Mouse (Mus musculus): ENCODE data around the gene Dnah5. TPM values are rescaled to one million over a fixed set of nuclear protein-coding genes. Genes with fewer than 3 reads are reported as not detected.
"Not testable (repeated sequence)": the region's sequence is repeated elsewhere in the genome, so short reads cannot be mapped to it uniquely, and the experiment has no call there.

The Dnah5 gene
- polyA plus RNA-seq, 1 experiment from 2014 or later = 0.33 TPM

DNA sequence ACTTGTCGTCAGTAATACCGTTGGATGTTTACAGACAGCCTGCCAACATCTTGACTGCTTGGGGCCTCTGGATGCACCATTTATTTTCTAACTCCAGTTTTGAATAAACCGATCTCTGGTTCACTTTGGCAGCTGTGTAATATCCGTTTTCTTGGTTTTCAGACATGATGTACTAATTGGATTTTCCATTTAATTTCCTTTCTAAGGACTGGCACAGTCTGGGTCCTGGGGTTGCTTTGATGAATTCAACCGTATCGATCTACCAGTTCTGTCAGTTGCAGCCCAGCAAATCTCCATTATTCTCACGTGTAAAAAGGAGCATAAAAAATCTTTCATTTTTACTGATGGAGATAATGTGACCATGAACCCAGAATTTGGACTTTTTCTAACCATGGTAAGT is 123.4 kb downstream of the Dnah5 start:
- H3K4me3 ChIP-seq (replicated peaks; ENCODE audit: low read length) = no peak overlapping the region
- whole genome bisulfite sequencing = 46% methylated on average over 7 of the region's 7 CpGs
- H3K9me3 ChIP-seq (ENCODE audit: control insufficient read depth, low read length) = no peaks in the 10 kb centered on the region
- no peaks in the 10 kb centered on the region for H3K36me3 ChIP-seq (replicated peaks; ENCODE audit: control insufficient read depth, insufficient read depth)
- H3K27ac ChIP-seq = no peak overlapping the region
- peaks cover 3% of the 10 kb centered on the region; the same call in 1 of the 2 replicates for H3K27me3 ChIP-seq (ENCODE audit: control insufficient read depth, insufficient read depth, low read length)
- H3K4me1 ChIP-seq (replicated peaks; ENCODE audit: control insufficient read depth, insufficient read depth, low read length) = no peaks in the 10 kb centered on the region
- H3K9ac ChIP-seq = no peak overlapping the region
- DNase-seq (ENCODE audit: low spot score) (no peak), ATAC-seq (ENCODE audit: low FRiP score) (no peak)
- H3K4me2 ChIP-seq (replicated peaks) = no peak overlapping the region

- DNase-seq (ENCODE audit: low spot score) (no peak), ATAC-seq (ENCODE audit: low FRiP score) (peak; percentile 59; the same call in 1 of the 2 replicates)
- Histone ChIP-seq H3K4me2 (replicated peaks) (no peak overlapping the region), H3K4me1 (replicated peaks; ENCODE audit: control insufficient read depth, insufficient read depth, low read length) (no peaks in the 10 kb centered on the region), H3K4me3 (replicated peaks; ENCODE audit: low read length) (no peak overlapping the region), H3K27me3 (ENCODE audit: control insufficient read depth, insufficient read depth, low read length) (peaks cover 3% of the 10 kb centered on the region; the same call in 1 of the 2 replicates), H3K9me3 (ENCODE audit: control insufficient read depth, low read length) (no peaks in the 10 kb centered on the region), H3K27ac (no peak overlapping the region), H3K36me3 (replicated peaks; ENCODE audit: control insufficient read depth, insufficient read depth) (no peaks in the 10 kb centered on the region), H3K9ac (no peak overlapping the region)
- WGBS = 58% methylated on average over 9 of the region's 9 CpGs
Measured at GRCm38 (mm10) chr15:28327441-28327840, 123.9 kb downstream of the Dnah5 start.

DNA sequence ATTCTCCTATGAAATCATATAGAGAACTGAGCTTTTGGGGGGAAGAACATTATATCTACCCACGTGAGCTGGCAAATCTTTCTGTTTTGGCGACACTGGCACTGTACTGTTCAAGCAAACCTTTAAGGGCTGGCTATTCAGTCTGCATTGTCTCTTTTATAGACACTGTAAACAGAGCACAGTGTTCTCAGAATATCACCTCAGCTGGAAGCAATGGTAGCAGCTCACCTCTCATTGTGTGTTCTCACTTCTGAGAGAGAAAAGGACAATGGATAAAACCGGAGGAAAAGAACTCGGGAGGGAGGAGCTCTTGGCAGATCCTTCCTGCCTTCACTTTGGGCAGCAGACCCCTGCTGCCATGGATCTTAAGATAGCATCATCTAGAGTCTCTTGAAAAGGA is 137.6 kb downstream of the Dnah5 start:
- DNase-seq (ENCODE audit: low spot score) (no peak), ATAC-seq (ENCODE audit: low FRiP score) (no peak)
- 29% methylated on average over 4 of the region's 4 CpGs for WGBS
- Histone ChIP-seq H3K9ac (no peak overlapping the region), H3K27me3 (ENCODE audit: control insufficient read depth, insufficient read depth, low read length) (no peaks in the 10 kb centered on the region), H3K4me1 (replicated peaks; ENCODE audit: control insufficient read depth, insufficient read depth, low read length) (no peaks in the 10 kb centered on the region), H3K4me2 (replicated peaks) (no peak overlapping the region), H3K4me3 (replicated peaks; ENCODE audit: low read length) (no peak overlapping the region), H3K9me3 (ENCODE audit: control insufficient read depth, low read length) (no peaks in the 10 kb centered on the region), H3K36me3 (replicated peaks; ENCODE audit: control insufficient read depth, insufficient read depth) (no peaks in the 10 kb centered on the region), H3K27ac (no peak overlapping the region)

GRCm38 (mm10) chr15:28367561-28367960 is 164.0 kb downstream of the Dnah5 start:
- 76% methylated on average over 11 of the region's 11 CpGs for WGBS
- H3K27me3 ChIP-seq (ENCODE audit: control insufficient read depth, insufficient read depth, low read length) = no peaks in the 10 kb centered on the region
- no peaks in the 10 kb centered on the region for H3K4me1 ChIP-seq (replicated peaks; ENCODE audit: control insufficient read depth, insufficient read depth, low read length)
- H3K9me3 ChIP-seq (ENCODE audit: control insufficient read depth, low read length) = no peaks in the 10 kb centered on the region
- H3K4me3 ChIP-seq (replicated peaks; ENCODE audit: low read length) = no peak overlapping the region
- H3K4me2 ChIP-seq (replicated peaks) = no peak overlapping the region
- no peak overlapping the region for H3K27ac ChIP-seq
- H3K9ac ChIP-seq = no peak overlapping the region
- H3K36me3 ChIP-seq (replicated peaks; ENCODE audit: control insufficient read depth, insufficient read depth) = no peaks in the 10 kb centered on the region
- DNase-seq (ENCODE audit: low spot score) (no peak), ATAC-seq (ENCODE audit: low FRiP score) (no peak)

DNA sequence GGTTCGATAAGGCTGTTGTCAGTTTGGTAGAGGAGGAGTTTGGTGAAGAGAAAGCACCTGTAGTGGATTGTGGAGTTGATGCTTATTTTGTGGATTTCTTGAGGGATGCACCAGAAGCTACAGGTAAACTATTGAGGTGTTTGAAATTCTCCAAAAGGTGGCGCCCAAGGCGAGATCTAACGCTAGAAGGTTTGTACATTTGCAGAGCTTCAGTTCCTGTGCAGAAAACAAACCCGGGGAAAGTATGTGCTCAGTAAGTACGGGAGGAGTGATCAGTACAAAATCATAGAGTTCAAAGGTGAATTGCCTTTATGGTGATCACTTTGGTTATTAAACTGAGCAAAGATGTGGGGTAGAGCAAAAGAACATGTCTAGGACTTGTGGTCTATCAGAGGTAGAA is 166.9 kb downstream of the Dnah5 start:
- no peak for DNase-seq (ENCODE audit: low spot score)
- no peak overlapping the region for H3K4me3 ChIP-seq (replicated peaks; ENCODE audit: low read length)
- H3K27me3 ChIP-seq (ENCODE audit: control insufficient read depth, insufficient read depth, low read length) = no peaks in the 10 kb centered on the region
- H3K4me2 ChIP-seq (replicated peaks) = no peak overlapping the region
- WGBS = 89% methylated on average over 6 of the region's 6 CpGs
- H3K9me3 ChIP-seq (ENCODE audit: control insufficient read depth, low read length) = no peaks in the 10 kb centered on the region
- no peaks in the 10 kb centered on the region for H3K36me3 ChIP-seq (replicated peaks; ENCODE audit: control insufficient read depth, insufficient read depth)
- H3K27ac ChIP-seq = no peak overlapping the region
- no peaks in the 10 kb centered on the region for H3K4me1 ChIP-seq (replicated peaks; ENCODE audit: control insufficient read depth, insufficient read depth, low read length)
- no peak for ATAC-seq (ENCODE audit: low FRiP score)
- no peak overlapping the region for H3K9ac ChIP-seq

GRCm38 (mm10) chr15:28371506-28371905 is 168.0 kb downstream of the Dnah5 start:
- Histone ChIP-seq H3K4me2 (replicated peaks) (no peak overlapping the region), H3K27me3 (ENCODE audit: control insufficient read depth, insufficient read depth, low read length) (no peaks in the 10 kb centered on the region), H3K27ac (no peak overlapping the region), H3K4me1 (replicated peaks; ENCODE audit: control insufficient read depth, insufficient read depth, low read length) (no peaks in the 10 kb centered on the region), H3K9me3 (ENCODE audit: control insufficient read depth, low read length) (no peaks in the 10 kb centered on the region), H3K4me3 (replicated peaks; ENCODE audit: low read length) (no peak overlapping the region), H3K9ac (no peak overlapping the region), H3K36me3 (replicated peaks; ENCODE audit: control insufficient read depth, insufficient read depth) (no peaks in the 10 kb centered on the region)
- WGBS = 69% methylated on average over 2 of the region's 2 CpGs
- ATAC-seq (ENCODE audit: low FRiP score) = no peak
- no peak for DNase-seq (ENCODE audit: low spot score)

DNA sequence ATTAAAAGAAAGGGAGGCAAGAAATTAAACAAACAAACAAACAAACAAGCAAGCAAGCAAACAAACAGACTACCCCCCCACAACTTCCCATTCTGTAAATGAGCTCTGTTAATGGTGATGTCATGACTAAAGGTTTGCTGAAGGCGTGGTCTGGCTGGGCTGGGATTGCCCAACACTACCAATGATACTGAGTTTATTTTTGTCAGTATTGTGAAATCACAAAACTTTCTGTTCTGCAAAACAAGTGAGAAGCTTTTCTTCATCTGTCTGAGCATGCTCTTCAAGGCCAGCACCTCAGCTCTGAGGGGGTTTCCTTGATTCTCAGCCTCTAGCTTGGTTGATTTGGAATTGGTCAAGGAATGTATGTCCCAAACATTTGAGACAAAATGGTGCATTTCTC is 170.8 kb downstream of the Dnah5 start:
- DNase-seq (ENCODE audit: low spot score) (no peak), ATAC-seq (ENCODE audit: low FRiP score) (no peak)
- H3K27me3 ChIP-seq (ENCODE audit: control insufficient read depth, insufficient read depth, low read length) = no peaks in the 10 kb centered on the region
- no peak overlapping the region for H3K27ac ChIP-seq
- no peaks in the 10 kb centered on the region for H3K4me1 ChIP-seq (replicated peaks; ENCODE audit: control insufficient read depth, insufficient read depth, low read length)
- H3K9me3 ChIP-seq (ENCODE audit: control insufficient read depth, low read length) = no peaks in the 10 kb centered on the region
- WGBS = 90% methylated on average over 1 of the region's 1 CpGs
- no peak overlapping the region for H3K4me3 ChIP-seq (replicated peaks; ENCODE audit: low read length)
- no peaks in the 10 kb centered on the region for H3K36me3 ChIP-seq (replicated peaks; ENCODE audit: control insufficient read depth, insufficient read depth)
- no peak overlapping the region for H3K9ac ChIP-seq
- no peak overlapping the region for H3K4me2 ChIP-seq (replicated peaks)

DNA sequence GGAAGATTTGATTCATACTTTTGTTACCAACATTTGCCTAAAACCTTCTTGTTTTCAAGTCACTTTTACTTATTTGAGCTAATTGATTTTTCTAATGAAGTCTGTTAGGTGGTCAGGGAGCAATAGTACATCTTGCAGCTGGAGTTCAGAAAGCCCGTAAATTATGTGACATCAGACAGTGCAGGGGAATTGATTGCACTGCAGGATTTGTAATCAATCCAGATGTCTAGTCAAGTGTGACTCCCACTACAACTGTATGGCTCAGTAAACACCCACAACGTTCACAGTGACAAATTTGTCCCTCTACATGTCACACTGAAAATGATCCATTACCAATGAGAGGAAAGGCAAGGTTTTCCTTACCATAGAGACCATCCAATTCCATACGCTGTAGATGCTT is 177.4 kb downstream of the Dnah5 start:
- no peak for ATAC-seq (ENCODE audit: low FRiP score)

DNA sequence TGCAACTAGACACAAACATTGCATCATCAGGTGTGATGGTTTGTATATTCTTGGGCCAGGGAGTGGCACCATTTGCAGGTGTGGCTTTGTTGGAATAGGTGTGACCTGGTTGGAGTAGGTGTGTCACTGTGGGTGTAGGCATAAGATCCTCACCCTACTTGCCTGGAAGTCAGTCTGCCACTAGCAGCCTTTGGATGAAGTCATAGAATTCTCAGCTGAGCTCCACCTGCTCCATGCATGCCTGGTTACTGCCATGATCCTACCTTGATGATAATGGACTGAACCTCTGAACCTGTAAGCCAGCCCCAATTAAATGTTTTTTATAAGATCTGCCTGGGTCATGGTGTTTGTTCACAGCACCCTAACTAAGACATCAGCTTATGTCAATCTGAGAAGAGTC is 190.2 kb downstream of the Dnah5 start:
- not testable (repeated sequence) for H3K27ac ChIP-seq; H3K36me3 ChIP-seq (replicated peaks; ENCODE audit: control insufficient read depth, insufficient read depth); H3K9me3 ChIP-seq (ENCODE audit: control insufficient read depth, low read length); H3K4me2 ChIP-seq (replicated peaks); H3K9ac ChIP-seq; H3K4me1 ChIP-seq (replicated peaks; ENCODE audit: control insufficient read depth, insufficient read depth, low read length); DNase-seq (ENCODE audit: low spot score); H3K27me3 ChIP-seq (ENCODE audit: control insufficient read depth, insufficient read depth, low read length); H3K4me3 ChIP-seq (replicated peaks; ENCODE audit: low read length); ATAC-seq (ENCODE audit: low FRiP score)

More for the DNA sequence above, 177.4 kb downstream of the Dnah5 start:
- Histone ChIP-seq H3K27ac (no peak overlapping the region), H3K27me3 (ENCODE audit: control insufficient read depth, insufficient read depth, low read length) (no peaks in the 10 kb centered on the region), H3K4me3 (replicated peaks; ENCODE audit: low read length) (no peak overlapping the region), H3K9ac (no peak overlapping the region), H3K36me3 (replicated peaks; ENCODE audit: control insufficient read depth, insufficient read depth) (no peaks in the 10 kb centered on the region), H3K4me1 (replicated peaks; ENCODE audit: control insufficient read depth, insufficient read depth, low read length) (no peaks in the 10 kb centered on the region), H3K9me3 (ENCODE audit: control insufficient read depth, low read length) (no peaks in the 10 kb centered on the region), H3K4me2 (replicated peaks) (no peak overlapping the region)
- DNase-seq (ENCODE audit: low spot score) = no peak
- WGBS = 63% methylated on average over 3 of the region's 3 CpGs

- 71% methylated on average over 4 of the region's 4 CpGs for WGBS
- H3K36me3 ChIP-seq (replicated peaks; ENCODE audit: control insufficient read depth, insufficient read depth) = no peaks in the 10 kb centered on the region
- ATAC-seq (ENCODE audit: low FRiP score) = no peak
Measured at GRCm38 (mm10) chr15:28395481-28395880, 191.9 kb downstream of the Dnah5 start.

More at GRCm38 (mm10) chr15:28395481-28395880, 191.9 kb downstream of the Dnah5 start:
- no peak overlapping the region for H3K27ac ChIP-seq
- no peak overlapping the region for H3K9ac ChIP-seq
- DNase-seq (ENCODE audit: low spot score) = no peak
- peaks cover 9% of the 10 kb centered on the region for H3K4me1 ChIP-seq (replicated peaks; ENCODE audit: control insufficient read depth, insufficient read depth, low read length)
- no peak overlapping the region for H3K4me2 ChIP-seq (replicated peaks)
- H3K27me3 ChIP-seq (ENCODE audit: control insufficient read depth, insufficient read depth, low read length) = no peaks in the 10 kb centered on the region
- no peak overlapping the region for H3K4me3 ChIP-seq (replicated peaks; ENCODE audit: low read length)
- no peaks in the 10 kb centered on the region for H3K9me3 ChIP-seq (ENCODE audit: control insufficient read depth, low read length)
